Mouse (Mus musculus) liver, adult 2 months (tissue): Measurements from ENCODE around the gene Zfand4. TPM values are rescaled to one million over a fixed set of nuclear protein-coding genes. Genes with fewer than 3 reads are reported as not detected.

ENCODE experiments used
- DNase-seq: peaks from one replicate; pipeline ENCODE4 v3.0.0-alpha.2; 2011; ENCODE audit warnings: low read depth, low spot score; ENCODE audit errors: extremely low read depth
- H3K27ac ChIP-seq: fragments of 200-500 bp; replicated peaks from 2 replicates; pipeline ENCODE4 v1.5.1; 2012; ENCODE audit warnings: low read depth, mild to moderate bottlenecking, control low read depth, inconsistent platforms, low read length; ENCODE audit not compliant: insufficient read depth
- H3K27me3 ChIP-seq: fragments of 200-500 bp; 2 replicates; pipeline ENCODE4 v1.6.1; 2012; ENCODE audit warnings: mild to moderate bottlenecking, moderate library complexity, low read length, inconsistent platforms; ENCODE audit not compliant: control insufficient read depth, insufficient read depth
- H3K36me3 ChIP-seq: fragments of 200-500 bp; 2 replicates; pipeline ENCODE4 v1.6.1; 2012; ENCODE audit warnings: low read length, inconsistent platforms; ENCODE audit not compliant: control insufficient read depth, insufficient read depth
- H3K4me1 ChIP-seq: fragments of 200-500 bp; 2 replicates; pipeline ENCODE4 v1.6.1; 2011; ENCODE audit warnings: low read length; ENCODE audit not compliant: control insufficient read depth, insufficient read depth
- H3K4me3 ChIP-seq: fragments of 200-500 bp; 2 replicates; pipeline ENCODE4 v1.5.1; 2011; ENCODE audit warnings: low read depth, mild to moderate bottlenecking, control low read depth, low read length, moderate library complexity; ENCODE audit not compliant: insufficient read depth
- H3K79me2 ChIP-seq: fragments of 200-500 bp; 2 replicates; pipeline ENCODE4 v1.6.1; 2012; ENCODE audit warnings: inconsistent platforms, mild to moderate bottlenecking, low read length, moderate library complexity; ENCODE audit not compliant: control insufficient read depth, insufficient read depth
- H3K9ac ChIP-seq: fragments of 200-500 bp; 2 replicates; pipeline ENCODE4 v1.6.1; 2012; ENCODE audit warnings: low read depth, mild to moderate bottlenecking, control low read depth, inconsistent platforms, low read length
- CTCF ChIP-seq: fragments of 200-500 bp; IDR thresholded peaks from 2 replicates; pipeline ENCODE4 v1.5.1; 2011; ENCODE audit warnings: low read depth, low read length, control low read depth
- POLR2A ChIP-seq: fragments of 200-500 bp; IDR thresholded peaks from 2 replicates; pipeline ENCODE4 v1.6.1; 2011; ENCODE audit warnings: low read length, control low read depth; ENCODE audit not compliant: insufficient read depth; ENCODE audit errors: extremely low read depth
- WGBS: fragments of 180-500 bp; shearing (Covaris S2); methylation state at CpG from one replicate; pipeline ENCODE4 v1.1.7; 2018; 5-methylcytosine and 5-hydroxymethylcytosine counted together
- polyA plus RNA-seq: library from polyadenylated mRNA; depleted of rRNA; stranded (reverse); fragments of >200 nt; gene quantifications from 2 replicates; pipeline ENCODE4 v1.2.3, GENCODE M21; 2012
- total RNA-seq: library from RNA; depleted of rRNA; stranded (reverse); fragments of >200 nt; gene quantifications from 2 replicates; pipeline ENCODE4 v1.2.3, GENCODE M21; 2014

Zfand4 gene
- total and polyA plus RNA-seq, 2 experiments: 4.0 to 25.6 TPM

- no peaks in the 10 kb centered on the region for H3K27me3 ChIP-seq
- no peak overlapping the region for H3K9ac ChIP-seq
- no peak overlapping the region for H3K4me3 ChIP-seq
- WGBS: 45% methylated on average over 2 of the region's 2 CpGs
- no peaks in the 10 kb centered on the region for H3K4me1 ChIP-seq
- no peaks in the 10 kb centered on the region for H3K79me2 ChIP-seq
- no peak overlapping the region for H3K27ac ChIP-seq
- peak; percentile 48 for DNase-seq
- TF ChIP-seq POLR2A: no peak
- TF ChIP-seq CTCF: no peak
- peaks cover 9% of the 10 kb centered on the region; the same call in 1 of the 2 replicates for H3K36me3 ChIP-seq
Observed at GRCm38 (mm10) chr6:116331396-116331795, 67.4 kb downstream of the Zfand4 start.

- Histone ChIP-seq H3K9ac (0 out of 2 replicates have a peak overlapping the region, but pooled peaks have one; percentile 11), H3K27me3 (no peaks in the 10 kb centered on the region), H3K4me3 (peak overlapping the region; percentile 76; the same call in 1 of the 2 replicates), H3K27ac (no peak overlapping the region), H3K4me1 (peaks cover 9% of the 10 kb centered on the region), H3K36me3 (peaks cover 2% of the 10 kb centered on the region; the same call in 1 of the 2 replicates), H3K79me2 (peaks cover 9% of the 10 kb centered on the region; the same call in 1 of the 2 replicates)
- TF ChIP-seq POLR2A (no peak), CTCF (no peak)
- under 1% methylated on average over 7 of the region's 7 CpGs for WGBS
- DNase-seq: no peak
Observed at GRCm38 (mm10) chr6:116337466-116337834, 73.4 kb downstream of the Zfand4 start.

- WGBS: under 1% methylated on average over 74 of the region's 75 CpGs
- TF ChIP-seq CTCF: peak; percentile 2; the same call in 1 of the 2 replicates
- peak; percentile 55; the same call in 1 of the 2 replicates for TF ChIP-seq POLR2A
- peaks cover 2% of the 10 kb centered on the region; the same call in 1 of the 2 replicates for H3K36me3 ChIP-seq
- peak within 1 kb of the TSS; percentile 98 for H3K9ac ChIP-seq
- peak within 1 kb of the TSS; percentile 76 for H3K4me3 ChIP-seq
- H3K79me2 ChIP-seq: peaks cover 9% of the 10 kb centered on the region; the same call in 1 of the 2 replicates
- H3K4me1 ChIP-seq: peaks cover 9% of the 10 kb centered on the region
- peak within 1 kb of the TSS; percentile 87 for H3K27ac ChIP-seq
- no peaks in the 10 kb centered on the region for H3K27me3 ChIP-seq
- DNase-seq: peak; percentile 80
Observed at GRCm38 (mm10) chr6:116337835-116338501, 73.9 kb downstream of the Zfand4 start, which contains the start of gene March8. Gene March8 (plus strand): TSS chr6:116338024.

GRCm38 (mm10) chr6:116338520-116338919 lies 74.5 kb downstream of the Zfand4 start:
- Histone ChIP-seq H3K27ac (peak overlapping the region; percentile 87), H3K27me3 (no peaks in the 10 kb centered on the region), H3K79me2 (peaks cover 12% of the 10 kb centered on the region; the same call in 1 of the 2 replicates), H3K4me1 (peaks cover 12% of the 10 kb centered on the region), H3K9ac (peak overlapping the region; percentile 98), H3K36me3 (peaks cover 2% of the 10 kb centered on the region; the same call in 1 of the 2 replicates), H3K4me3 (peak overlapping the region; percentile 76)
- no peak for DNase-seq
- no peak for TF ChIP-seq POLR2A
- TF ChIP-seq CTCF: no peak
- 2% methylated on average over 8 of the region's 8 CpGs for WGBS

GRCm38 (mm10) chr6:116339088-116339487 lies 75.1 kb downstream of the Zfand4 start:
- H3K4me3 ChIP-seq: no peak overlapping the region; the same call in 1 of the 2 replicates
- WGBS: 35% methylated on average over 5 of the region's 5 CpGs
- H3K27ac ChIP-seq: no peak overlapping the region
- peak; percentile 69 for DNase-seq
- peaks cover 12% of the 10 kb centered on the region; the same call in 1 of the 2 replicates for H3K79me2 ChIP-seq
- H3K4me1 ChIP-seq: peaks cover 12% of the 10 kb centered on the region
- TF ChIP-seq POLR2A (no peak), CTCF (no peak)
- H3K9ac ChIP-seq: no peak overlapping the region
- peaks cover 2% of the 10 kb centered on the region; the same call in 1 of the 2 replicates for H3K36me3 ChIP-seq
- H3K27me3 ChIP-seq: no peaks in the 10 kb centered on the region
